Mouse (Mus musculus): Measurements from ENCODE around the gene Plppr2.

DNA sequence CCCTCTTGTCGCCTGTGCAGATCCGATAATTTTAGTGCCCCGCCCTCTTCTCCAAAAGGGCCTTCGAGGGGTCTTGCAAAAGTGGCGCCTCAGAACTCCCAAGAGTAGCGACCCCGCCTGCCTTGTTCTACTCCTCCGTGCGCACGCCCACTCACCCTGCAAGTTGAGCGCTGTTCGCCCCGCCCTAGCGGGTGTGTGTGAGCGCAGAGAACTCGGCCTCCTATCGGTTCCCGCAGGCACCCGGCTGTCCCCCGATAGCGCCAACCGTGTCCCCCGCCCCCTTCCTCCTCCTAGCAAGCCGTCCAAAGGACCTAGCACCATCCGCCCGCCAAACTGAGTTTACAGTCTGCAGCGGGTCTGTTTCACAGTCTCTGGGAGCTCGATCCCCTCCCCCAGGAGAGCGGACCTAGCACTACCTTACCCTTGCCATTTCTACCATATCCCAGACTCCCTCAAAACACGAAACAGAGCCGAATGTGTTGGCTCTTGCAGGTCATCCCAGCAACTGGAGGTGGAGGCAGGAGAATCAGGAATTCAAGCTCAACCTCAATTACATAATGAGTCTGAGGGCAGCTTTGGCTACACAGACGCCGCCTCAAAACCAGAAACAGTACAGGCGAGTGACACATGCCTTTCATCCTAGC is 25.7 kb downstream of the Plppr2 start:
- peak; percentile 36; the same call in 1 of the 2 replicates for TF ChIP-seq CTCF (IDR thresholded peaks at IDR 0.05; ENCODE audit: low read depth)
- peak; percentile 93 for TF ChIP-seq EP300 (IDR thresholded peaks at IDR 0.05; ENCODE audit: low read depth)

Data from liver, postnatal 0 days (tissue).